Mouse (Mus musculus): Measurements from ENCODE around the gene Fam81b.

DNA sequence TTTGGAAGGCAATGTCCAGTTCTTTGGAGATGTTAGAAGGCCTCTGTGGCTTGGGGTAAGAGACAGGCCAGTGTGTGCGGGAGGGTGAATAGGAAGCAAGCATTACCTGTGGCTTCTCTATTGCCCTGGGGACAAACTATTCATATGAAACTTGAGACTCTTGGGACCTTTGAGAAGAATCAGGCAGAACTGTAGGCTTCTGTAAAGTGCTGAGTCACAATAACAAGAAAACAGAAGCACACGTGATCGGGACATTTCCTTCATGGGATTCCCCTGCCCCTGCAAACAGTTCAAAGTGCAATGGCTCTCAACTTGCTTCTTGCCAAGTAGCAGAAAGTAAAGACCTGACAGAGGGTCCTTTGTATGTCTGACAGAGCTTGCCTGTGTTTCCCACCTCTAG is 48.5 kb downstream of the Fam81b start:
- TF ChIP-seq CTCF (IDR thresholded peaks at IDR 0.05; ENCODE audit: borderline replicate concordance, extremely low read depth, insufficient read depth, insufficient read length) (no peak), POLR2A (IDR thresholded peaks at IDR 0.05; ENCODE audit: borderline replicate concordance, extremely low read depth, insufficient read depth, insufficient read length, poor library complexity, severe bottlenecking) (no peak)
